ENCODE assay signal across 13 mouse cellular contexts in the genomic region with DNA sequence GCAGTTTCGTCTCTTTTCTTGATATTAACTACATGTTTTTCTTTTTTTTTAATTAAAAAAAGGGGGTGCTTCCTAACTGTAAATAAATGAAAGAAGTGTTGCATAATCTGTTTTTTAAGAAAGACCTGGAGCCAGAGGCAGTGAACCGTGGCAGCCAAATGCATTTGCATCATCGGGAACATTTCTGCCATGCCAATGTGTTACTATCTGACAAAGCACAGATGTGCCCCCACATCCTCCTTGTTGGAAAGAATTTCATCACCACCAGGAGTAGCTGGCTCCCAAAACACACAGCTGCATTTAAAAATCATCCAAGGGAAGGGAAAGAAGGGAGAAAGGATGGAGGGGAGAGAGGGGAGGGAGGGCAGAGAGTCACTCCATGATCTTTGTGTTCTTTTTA.
DNase-seq lines count a peak whose midpoint lies in the region; ATAC-seq and TF ChIP-seq lines count a peak whose summit lies in the region.
"Had no signal": no experiment of that assay in that cellular context is flagged by ENCODE, and none has a peak within 500 bp of the region (broad histone marks: within the 10 kb centered on the region; RNA-seq: fewer than 3 reads in every experiment).

No protein-coding gene starts in this region.

- no peaks in the 10 kb centered on the region for H3K27me3 ChIP-seq in midbrain, postnatal 0 days (ENCODE audit: insufficient read depth, low read length)
- H3K27me3 ChIP-seq: hindbrain, embryonic 12.5 days had no signal

- no peak overlapping the region for H3K9ac ChIP-seq in midbrain, postnatal 0 days (replicated peaks; ENCODE audit: low read length, poor library complexity, severe bottlenecking)
- H3K9ac ChIP-seq: hindbrain, embryonic 12.5 days had no signal

- no peak overlapping the region for H3K27ac ChIP-seq in midbrain, postnatal 0 days (ENCODE audit: low read depth, low read length)
- H3K27ac ChIP-seq: hindbrain, embryonic 12.5 days had no signal

- no peak overlapping the region for H3K4me3 ChIP-seq in midbrain, postnatal 0 days (ENCODE audit: low read depth, low read length)
- H3K4me3 ChIP-seq: hindbrain, embryonic 12.5 days had no signal

- peak; percentile 49 for DNase-seq in gastrocnemius, adult 18-20 months (ENCODE audit: low spot score)
- no peak for DNase-seq in gastrocnemius, postnatal 10 days
- peak; percentile 16 for DNase-seq in urinary bladder, postnatal 14 days (ENCODE audit: low spot score)
- DNase-seq in urinary bladder, postnatal 25 days (ENCODE audit: low spot score), result no peak
- DNase-seq in kidney, postnatal 14 days, result peak; percentile 46
- peak; percentile 68 for DNase-seq in skeletal muscle tissue, adult 2 months (ENCODE audit: low read depth, low spot score)
- no peak for DNase-seq in testis, postnatal 10 days (ENCODE audit: low spot score)
- DNase-seq in midbrain, postnatal 0 days (ENCODE audit: low spot score), result no peak
- DNase-seq: adrenal gland, postnatal 14 days; cerebellum, adult 11 months; liver had no signal

- WGBS in midbrain, postnatal 0 days, result 69% methylated on average over 3 of the region's 3 CpGs

- H3K4me1 ChIP-seq in midbrain, postnatal 0 days (ENCODE audit: insufficient read depth, low read length), result no peaks in the 10 kb centered on the region
- H3K4me1 ChIP-seq: hindbrain, embryonic 12.5 days had no signal

- no peak for TF ChIP-seq CTCF in midbrain, postnatal 0 days (IDR thresholded peaks at IDR 0.05)

- no peak for ATAC-seq in midbrain, postnatal 0 days (ENCODE audit: low FRiP score)
- ATAC-seq: midbrain, embryonic 16.5 days had no signal

- H3K36me3 ChIP-seq in midbrain, postnatal 0 days (ENCODE audit: insufficient read depth, low read length), result no peaks in the 10 kb centered on the region
- H3K36me3 ChIP-seq: hindbrain, embryonic 12.5 days had no signal

- no peaks in the 10 kb centered on the region for H3K9me3 ChIP-seq in midbrain, postnatal 0 days (ENCODE audit: low read length)
- H3K9me3 ChIP-seq: hindbrain, embryonic 12.5 days had no signal

- H3K4me2 ChIP-seq in midbrain, postnatal 0 days (ENCODE audit: low read depth, low read length, poor library complexity, severe bottlenecking), result no peak overlapping the region
- H3K4me2 ChIP-seq: hindbrain, embryonic 12.5 days had no signal

Comparison
In these comparisons a context has a peak if more than half of its experiments do, and no peak if none do; other contexts are left out.
1. DNase-seq: peak in gastrocnemius, adult 18-20 months (single experiment), urinary bladder, postnatal 14 days (single experiment), kidney, postnatal 14 days (single experiment) and skeletal muscle tissue, adult 2 months (single experiment); none in gastrocnemius, postnatal 10 days (single experiment), urinary bladder, postnatal 25 days (single experiment), testis, postnatal 10 days (single experiment) and midbrain, postnatal 0 days (single experiment).